Mouse (Mus musculus) left cerebral cortex, adult 18-20 months (tissue): ENCODE measurements around the gene Herc4. TPM values are rescaled to one million over a fixed set of nuclear protein-coding genes. Genes with fewer than 3 reads are reported as not detected.

Experiments
- DNase-seq, 2 experiments: peaks; one replicate each; pipeline ENCODE4 v3.0.0; 2021 to 2022; ENCODE audit warnings: low spot score in 2 of 2, mixed read lengths in 1 of 2
- total RNA-seq, 2 experiments: library from RNA; stranded (reverse); gene quantifications; 2 replicates each; pipeline ENCODE4 v1.2.3; 2021

The Herc4 gene
- total RNA-seq, 2 experiments from 2014 or later: 52.9 to 53.9 TPM

DNA sequence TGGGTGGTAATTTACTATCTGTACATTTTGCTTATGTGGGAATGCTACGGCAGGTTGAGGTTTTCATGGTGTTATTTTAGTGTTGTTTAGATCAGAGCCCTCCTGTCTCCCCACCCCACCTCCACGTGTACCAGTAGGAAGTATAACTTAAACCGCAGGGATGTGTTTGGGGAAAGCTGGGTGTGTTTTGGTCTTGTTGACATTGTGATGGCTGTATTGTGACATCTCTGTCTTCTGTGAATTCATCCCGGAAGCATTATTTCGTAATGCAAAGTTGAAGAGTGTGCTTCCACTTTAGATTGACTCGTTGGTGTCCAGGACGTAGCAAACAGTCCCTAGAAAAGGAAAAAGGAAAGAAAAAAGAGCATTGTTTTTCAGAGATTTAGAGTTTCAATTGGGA lies 3.8 kb downstream of the Herc4 start:
- DNase-seq: no peak

DNA sequence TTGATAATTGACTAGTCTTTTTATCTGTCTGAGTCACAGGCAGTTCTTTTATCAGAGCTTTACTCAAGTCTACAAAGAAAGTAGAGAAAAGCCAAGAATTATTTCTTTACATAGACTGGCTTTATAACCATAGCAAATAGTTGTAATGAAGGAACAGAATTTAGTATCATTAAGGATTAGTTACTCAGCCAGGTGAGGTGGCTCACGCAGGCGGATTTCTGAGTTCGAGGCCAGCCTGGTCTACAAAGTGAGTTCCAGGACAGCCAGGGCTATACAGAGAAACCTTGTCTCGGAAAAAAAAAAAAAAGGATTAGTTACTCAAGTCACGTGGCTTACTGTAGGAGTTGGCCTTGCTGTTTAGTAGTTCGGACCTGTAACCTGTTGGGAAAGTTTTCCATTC lies 4.8 kb downstream of the Herc4 start:
- no peak for DNase-seq

DNA sequence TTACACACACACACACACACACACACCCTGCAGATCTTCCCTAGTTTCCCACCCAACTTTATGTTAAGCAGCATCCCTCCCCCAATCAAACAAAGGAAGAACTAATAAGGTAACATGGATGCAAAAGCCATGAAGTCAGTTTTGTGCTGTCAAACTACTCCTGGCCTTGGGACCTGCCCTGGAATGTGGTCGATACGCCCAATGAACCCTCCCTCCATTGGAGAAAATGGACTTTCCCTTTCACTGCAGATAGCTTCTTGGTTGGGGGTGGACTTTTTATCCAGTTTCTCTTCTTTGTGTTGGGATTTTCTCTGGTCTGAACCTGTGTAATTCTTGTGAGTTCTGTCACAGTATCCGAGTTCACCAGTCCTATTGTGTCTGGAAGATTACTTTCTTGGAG lies 15.1 kb downstream of the Herc4 start:
- no peak for DNase-seq

DNA sequence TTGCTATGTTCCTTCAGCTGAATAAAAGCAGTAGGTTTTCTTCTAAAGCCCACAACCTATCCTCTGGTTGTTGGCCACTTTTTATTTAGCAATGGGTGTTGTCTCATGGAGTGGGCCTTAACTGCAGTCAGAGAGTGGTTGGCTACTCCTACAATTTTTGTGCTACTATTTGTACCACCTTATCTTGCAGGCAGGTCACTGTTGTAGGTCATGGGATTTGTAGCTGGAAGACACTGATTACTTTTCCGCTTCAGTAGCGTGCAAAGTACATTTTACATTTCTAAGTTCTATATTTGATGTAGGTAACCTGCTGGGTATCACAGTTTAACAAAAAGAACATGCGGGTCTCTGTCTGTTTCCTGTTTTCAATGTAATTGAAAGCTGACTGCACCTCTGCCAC lies 15.7 kb downstream of the Herc4 start:
- no peak for DNase-seq

DNA sequence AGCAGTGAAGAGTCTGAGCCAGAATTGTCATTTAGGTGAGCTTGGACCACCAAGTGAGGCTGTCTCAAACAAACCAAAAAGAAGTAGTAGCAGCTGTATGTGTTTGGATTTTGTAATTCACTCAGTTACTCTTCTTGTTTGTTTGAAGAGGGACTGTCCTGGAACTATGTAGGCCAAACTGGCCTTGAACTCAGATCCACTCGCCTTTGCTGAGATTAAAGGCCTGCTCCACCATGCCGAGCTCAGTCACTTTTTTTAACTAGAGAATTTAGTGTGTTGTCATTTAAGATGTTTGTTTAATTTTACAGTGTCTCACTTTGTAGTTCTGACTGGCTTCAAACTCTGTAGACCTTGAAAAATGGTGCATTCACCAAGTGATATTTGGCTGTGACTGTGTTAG lies 24.3 kb downstream of the Herc4 start:
- no peak for DNase-seq

DNA sequence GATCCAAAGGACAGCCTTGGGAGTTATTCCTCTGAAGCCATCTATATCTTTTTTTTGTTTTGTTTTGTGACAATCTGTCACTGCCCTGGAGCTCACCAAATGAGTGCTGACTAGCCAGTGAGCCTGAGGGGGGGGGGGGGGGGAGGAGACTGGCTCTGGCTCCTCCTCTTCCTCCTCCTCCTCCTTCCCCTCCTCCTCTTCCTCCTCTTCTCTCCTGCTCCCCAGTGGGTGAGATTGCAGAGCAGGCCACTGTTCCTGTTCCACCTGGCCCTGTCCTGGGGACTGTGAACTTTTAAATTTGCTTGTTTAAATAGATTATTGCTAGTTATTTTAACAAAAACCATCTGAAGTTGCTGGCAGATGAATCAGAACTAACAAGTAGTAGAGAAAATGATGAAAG lies 28.8 kb downstream of the Herc4 start:
- DNase-seq: no peak

DNA sequence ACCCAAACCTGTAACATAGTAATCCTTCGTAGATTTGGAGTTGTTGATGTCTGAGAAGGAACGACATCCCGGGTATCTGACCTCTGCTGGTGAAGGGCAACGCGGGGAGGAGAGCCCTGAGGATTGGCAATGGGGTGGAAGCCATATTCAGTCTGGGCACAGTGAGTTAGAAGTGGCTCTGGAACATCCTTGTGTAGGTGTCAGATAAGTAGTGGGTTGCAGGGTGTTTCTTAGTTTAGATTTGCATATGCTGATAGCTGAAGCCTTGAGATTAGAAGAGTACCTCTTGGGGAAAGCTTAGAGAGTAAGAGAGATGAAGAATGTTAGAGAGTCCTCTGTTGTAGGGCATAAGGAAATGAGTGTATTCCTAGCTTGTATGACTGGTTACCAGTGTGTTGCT lies 29.3 kb downstream of the Herc4 start:
- DNase-seq: no peak

DNA sequence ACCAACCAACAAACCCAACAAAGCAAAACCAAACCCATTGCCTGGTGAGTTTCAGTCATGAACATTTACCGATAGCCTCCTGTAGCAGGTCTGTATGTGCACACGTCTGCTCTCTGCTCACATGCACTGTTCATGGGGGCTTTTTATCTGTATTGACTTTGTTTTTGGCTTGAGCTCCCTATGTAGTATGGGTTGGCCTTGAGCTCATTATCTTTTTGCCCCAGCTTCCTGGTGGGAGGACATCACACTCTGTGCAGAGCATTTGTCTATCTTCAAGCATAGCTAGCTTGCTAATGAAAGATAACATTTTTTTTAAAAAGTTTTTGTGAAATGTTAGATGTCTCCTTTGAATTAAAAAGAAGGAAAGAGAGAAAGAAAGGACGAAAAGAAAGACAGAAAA lies 33.4 kb downstream of the Herc4 start:
- DNase-seq: no peak

DNA sequence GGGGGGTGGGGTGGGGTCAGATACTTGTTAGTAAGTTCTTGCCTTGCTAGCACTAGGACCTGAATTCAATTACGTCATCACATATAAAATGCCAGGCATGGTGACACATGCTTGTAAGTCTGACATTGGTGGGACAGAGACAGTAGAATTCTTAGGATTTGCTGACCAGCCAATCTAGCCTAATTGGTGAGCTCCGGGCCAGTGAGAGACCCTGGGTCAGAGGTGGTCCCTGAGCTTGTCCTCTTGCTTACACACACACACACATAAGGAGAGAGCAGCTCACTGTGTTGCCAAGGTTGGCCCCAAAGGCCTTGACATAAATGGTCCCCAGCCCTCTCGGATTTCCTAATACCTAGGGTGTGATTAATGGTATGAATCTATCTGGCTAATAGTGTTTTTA lies 36.2 kb downstream of the Herc4 start:
- no peak for DNase-seq

DNA sequence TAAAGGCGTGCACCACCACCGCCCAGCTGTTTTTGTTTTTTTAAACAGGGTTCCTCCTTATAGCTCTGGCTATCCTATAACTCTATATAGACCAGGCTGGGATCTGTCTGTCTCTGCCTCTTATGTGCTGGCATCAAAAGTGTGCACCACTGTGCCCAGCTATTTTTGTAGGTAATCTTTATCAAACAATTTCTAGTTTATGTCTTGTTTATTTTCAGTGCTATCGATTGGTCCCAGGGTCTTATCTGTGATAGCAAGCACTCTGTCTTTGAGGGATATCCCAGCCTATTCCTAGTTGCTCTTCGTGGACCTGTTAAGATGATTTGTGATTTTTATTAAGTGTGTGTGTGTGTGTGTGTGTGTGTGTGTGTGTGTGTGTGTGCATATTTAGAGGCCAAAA lies 38.8 kb downstream of the Herc4 start:
- DNase-seq: no peak

DNA sequence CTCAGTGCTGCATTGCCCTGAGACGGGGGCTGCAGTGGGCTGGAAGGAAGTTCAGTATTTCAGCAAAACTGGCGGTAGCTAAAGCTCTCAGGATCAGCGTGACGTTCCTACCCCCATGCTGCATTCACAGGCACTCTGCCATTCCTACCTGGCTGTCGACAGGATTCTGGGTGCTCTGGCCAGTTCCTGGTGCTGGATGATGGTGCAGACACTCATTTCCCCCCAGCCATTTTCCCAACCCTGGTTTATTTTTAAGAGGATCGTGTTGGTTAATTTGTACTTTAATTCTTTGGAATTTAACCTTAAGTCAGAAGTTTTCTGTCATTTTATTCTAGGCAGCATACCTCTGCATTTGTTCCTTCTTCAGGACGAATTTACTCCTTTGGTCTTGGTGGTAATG lies 39.2 kb downstream of the Herc4 start:
- no peak for DNase-seq

DNA sequence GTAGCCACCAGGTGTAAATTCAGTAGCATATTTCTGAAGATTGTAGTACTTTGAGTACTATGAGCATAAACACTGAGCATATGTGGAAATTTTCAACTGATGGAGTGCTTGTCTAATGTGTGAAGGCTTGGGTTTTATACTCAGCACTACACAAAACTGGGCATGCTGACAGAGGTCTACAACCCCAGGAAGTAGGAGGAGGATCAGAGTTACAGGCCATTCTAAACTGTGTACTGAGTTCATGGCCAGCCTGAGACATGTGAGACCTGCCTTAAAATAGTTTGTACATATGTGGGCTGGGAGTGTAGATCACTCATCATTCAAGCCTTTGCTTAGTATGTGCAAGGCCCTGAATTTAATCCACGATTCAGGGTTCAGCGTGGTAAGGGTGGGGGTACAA lies 58.7 kb downstream of the Herc4 start:
- no peak for DNase-seq

DNA sequence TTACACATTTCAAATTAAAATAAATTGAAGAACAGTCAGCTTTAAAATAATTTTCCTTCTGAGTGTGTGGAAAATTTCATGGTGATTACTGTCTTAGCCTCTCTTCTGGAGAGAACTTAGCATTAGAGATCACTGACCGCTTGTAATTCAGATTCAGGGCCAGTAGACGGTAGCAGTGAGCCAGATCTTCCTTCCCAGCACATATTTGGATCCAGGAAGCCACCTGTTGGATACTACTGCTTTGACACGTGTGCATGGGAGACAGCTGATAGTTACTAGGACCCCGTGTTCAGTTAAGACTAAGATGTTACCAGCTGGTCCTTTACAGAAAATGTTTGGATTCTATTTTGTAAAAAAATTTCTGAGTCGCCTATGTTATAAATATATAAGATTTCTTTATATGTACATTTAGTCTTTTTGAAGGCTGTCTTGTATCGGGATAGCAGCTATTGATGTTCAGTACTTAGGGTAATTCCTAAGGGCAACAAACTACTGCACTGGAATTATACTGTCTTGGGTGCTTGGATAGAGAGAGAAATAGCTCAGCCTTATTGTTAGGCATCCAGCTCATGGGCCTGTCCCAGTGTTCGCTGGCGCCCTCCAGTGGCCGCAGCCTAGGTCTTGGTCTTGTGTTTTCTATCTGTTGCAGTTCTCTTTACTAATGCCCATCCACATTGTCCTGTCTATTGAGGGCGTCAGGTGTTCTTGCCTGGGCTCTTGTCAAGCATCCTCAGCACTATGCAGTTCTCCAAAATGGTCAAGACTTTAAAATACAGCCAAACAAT lies 65.2 kb downstream of the Herc4 start:
- DNase-seq: peak; percentile 85 to 88

DNA sequence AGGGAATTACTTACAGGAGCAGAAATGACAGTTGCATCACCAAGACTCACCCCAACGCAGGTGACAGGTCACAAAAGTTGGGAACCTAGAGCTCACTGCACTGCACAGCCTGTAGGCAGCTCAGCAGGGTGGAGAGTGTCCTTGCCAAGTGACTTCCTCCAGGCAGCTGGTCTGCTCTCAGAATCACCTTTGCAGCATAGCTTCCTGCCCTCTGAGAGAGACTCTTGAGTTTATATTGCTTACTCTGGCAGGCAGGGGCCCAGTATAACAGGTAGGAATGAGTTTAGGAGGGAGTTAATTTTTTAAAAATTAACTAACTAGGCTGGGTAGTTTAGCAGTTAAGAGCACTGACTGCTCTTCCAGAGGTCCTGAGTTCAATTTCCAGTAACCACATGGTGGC lies 70.1 kb downstream of the Herc4 start:
- no peak for DNase-seq

DNA sequence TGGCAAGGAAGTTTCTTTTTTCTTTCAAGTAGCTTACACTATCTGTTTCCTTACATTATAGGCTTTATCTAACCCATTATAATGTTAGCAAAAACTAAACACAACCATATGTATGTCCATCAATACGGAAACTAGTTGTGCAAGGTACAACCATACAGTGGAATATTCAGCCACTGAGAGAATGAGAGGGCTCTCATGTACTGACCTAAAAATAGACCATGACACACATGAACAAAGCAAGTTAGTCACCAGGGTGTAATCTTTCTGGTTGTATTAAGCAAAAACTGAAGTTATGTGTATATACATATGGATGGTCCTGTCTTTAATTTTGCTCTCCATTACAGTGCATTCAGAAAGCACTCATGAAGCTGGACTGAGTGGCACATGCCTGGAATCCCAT lies 83.5 kb downstream of the Herc4 start:
- no peak for DNase-seq

DNA sequence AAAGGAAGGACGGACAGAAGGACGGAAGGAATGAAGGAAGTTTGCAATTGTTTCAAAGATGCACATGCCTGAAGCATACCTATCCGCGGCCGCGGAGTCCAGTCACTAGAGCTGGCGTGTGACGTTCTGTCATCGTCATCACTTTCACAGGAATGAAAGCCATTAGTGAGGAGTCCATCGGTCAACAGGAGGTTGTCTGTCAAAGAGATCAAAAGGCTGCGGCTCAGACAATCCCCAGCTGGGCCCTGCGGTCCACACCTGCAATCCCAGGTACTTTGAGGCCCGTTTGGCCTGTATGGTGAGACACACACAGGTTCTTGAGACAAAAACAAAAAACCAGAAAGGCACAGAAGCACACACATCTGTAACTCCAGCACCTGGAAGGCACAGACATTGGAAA lies 93.3 kb downstream of the Herc4 start:
- no peak for DNase-seq

DNA sequence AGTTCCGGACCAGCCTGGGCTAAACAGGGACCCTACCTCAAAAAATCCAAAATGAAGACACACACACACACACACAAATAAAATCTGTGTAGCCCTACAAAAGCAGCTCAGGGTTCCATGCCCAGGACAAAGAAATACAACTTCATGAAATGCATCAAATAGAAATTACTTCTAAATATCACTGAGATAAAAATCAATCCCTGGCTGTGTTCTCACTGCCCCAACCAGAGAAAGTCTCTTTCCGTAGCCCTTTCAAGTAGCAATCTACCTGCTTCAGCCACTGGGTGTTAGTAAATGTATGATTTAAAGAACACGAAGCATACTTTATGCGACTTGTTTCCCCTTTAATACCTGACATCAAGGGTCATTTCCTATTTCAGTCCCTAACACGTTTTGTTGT lies 93.7 kb downstream of the Herc4 start:
- DNase-seq: no peak

DNA sequence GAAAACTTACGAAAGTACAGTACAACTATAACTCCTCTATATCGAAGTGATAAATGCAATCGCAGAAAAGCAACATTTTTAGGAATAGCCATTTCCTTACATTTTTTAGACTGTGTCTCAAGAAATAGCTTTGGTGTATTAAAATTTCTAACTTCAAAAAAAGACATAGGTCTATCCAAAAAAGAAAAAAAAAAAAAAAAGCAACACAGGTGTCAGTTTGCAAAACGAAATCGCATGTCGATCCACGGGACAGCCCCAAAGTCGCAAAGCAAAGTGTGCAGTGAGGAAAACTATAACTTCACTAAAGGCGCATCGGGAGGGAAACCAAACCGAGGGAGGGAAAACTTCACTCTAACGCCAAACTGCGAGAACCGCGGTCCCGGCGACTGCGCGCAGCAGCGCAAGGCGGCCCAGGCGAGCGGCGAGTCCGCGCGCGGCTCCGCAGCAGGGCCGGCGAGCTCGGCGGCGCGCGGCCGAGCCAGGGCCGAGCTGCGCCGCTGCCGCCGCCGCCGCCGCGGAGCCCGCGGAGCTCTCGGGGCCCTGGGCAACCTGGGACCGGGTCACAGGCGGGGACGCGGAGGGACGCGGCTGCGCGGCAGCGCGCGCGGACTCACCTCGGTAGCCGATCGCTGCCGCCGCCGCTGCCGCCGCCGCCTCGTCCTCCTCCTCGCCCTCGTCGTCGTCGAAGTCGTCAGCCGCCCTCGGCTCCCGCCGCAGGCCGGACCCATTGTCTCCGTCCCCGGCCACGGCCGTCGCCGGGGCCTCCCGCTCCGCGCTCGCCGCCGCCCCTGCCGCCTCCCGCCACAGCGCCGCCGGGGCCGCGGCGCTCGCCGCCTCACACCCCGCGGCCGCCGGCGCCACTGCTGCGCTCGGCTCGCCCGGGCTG lies 94.6 kb downstream of the Herc4 start:
- peak; percentile 31 to 52 for DNase-seq

DNA sequence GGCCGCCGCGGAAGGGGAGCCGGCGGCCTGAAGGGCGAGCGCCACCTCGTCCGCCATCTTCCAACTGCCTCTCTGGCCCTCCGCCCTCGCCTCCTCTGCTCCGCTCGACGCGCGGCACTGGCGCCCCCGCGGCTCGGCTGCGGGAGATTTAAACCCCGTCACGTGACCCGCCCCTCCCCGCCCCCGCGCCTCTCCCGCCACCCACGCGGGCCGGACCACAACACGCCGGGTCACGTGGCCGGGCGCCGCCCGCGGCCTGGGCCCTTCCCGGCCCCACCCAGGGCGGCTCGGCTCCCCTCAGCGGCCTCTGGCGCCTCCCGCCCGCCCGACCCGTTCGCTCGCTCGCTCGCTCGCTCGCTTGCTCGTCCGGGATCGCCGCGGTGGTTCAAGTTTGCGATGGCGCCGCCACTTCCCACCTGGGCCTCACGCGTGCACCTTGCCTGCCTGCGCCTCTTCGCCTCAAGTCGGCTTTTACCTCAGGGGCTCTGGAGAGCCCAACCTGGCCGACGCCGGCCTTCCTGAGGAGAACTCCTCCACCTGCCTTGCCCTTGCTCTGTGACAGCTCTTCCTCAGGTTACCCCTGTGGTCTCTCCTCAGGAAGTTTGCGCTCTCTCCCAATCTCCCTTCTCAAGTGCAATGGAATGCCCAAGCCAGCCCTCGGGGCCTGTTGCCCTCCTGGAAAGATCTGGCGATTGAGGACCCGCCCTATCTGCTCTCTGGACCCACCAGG lies 95.5 kb downstream of the Herc4 start:
- DNase-seq: peak; percentile 80 to 83

DNA sequence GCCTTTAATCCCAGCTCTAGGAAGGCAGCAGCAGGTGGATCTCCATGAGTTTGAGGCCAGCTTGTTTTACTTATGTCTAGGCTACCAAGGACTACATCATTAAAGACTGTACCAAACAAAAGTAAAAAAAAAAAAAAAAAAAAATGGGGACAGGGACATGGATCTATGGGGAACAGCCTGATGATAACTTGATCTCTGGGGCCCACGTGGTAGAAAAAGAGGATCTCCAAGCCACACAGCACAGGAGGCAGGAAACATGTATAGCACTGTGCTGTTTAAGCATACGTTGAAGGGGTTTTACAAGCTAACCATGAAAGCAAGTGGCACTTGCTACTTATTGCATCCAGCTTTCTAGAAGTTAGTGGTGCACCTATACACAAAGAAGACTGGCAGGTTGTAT lies 97.7 kb downstream of the Herc4 start:
- no peak for DNase-seq

DNA sequence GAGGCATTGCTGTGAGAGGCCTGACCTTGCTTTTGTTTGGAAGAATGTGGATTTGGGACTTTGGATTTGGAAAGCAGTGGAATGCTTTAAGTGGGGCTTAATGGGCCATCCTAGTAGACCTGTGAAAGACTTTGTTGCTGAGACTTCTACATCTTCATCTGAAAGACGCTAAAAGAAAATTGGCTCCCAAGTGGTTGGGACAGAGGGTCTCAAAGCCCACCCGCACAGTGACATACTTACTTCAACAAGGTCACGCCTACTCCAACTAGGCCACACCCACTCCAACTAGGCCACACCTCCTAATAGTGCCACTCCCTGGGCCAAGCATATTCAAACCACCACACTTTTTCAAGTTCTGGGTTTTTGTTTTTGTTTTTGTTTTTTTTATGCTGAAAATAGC lies 101.1 kb downstream of the Herc4 start:
- DNase-seq: no peak

DNA sequence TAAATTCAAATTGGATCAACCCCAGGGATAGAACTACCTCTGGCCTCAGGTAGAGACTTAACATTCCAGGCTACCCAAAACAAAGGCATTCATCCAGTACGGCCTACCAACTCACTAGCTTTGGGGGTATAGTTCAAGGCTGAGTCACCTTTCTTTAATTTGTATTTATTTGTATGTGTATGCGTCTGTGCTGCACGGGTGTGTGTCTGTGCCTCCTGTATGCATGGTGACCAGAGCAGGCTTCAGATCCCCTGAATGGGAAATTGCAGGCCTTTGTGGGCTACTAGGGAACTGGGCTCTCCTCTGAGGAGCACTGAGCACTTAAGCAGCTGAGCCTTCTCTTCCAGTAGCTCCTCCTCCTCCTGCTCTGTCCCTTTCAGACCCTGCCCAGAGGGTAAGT lies 104.7 kb downstream of the Herc4 start:
- DNase-seq: no peak
